Mouse (Mus musculus) thymus, adult 2 months (tissue): ENCODE data around the gene Lmx1b. TPM values are rescaled to one million over a fixed set of nuclear protein-coding genes. Genes with fewer than 3 reads are reported as not detected.

ENCODE experiments used
- DNase-seq: peaks from one replicate; pipeline ENCODE4 v3.0.0; 2021
- H3K27ac ChIP-seq: fragments of 200-500 bp; 2 replicates; pipeline ENCODE4 v1.5.1; 2012; ENCODE audit warnings: low read length, control low read depth; ENCODE audit not compliant: control insufficient read depth, insufficient read depth
- H3K27me3 ChIP-seq: fragments of 200-500 bp; 2 replicates; pipeline ENCODE4 v1.6.1; 2012; ENCODE audit warnings: mild to moderate bottlenecking, low read length, moderate library complexity, mixed read lengths; ENCODE audit not compliant: control insufficient read depth, insufficient read depth
- H3K36me3 ChIP-seq: fragments of 200-500 bp; 2 replicates; pipeline ENCODE4 v1.6.1; 2012; ENCODE audit warnings: mild to moderate bottlenecking, low read length, moderate library complexity; ENCODE audit not compliant: control insufficient read depth, insufficient read depth
- H3K4me1 ChIP-seq: fragments of 200-500 bp; replicated peaks from 2 replicates; pipeline ENCODE4 v1.6.1; 2012; ENCODE audit warnings: low read length; ENCODE audit not compliant: control insufficient read depth, insufficient read depth
- H3K4me3 ChIP-seq: fragments of 200-500 bp; 2 replicates; pipeline ENCODE4 v1.5.1; 2012; ENCODE audit warnings: mild to moderate bottlenecking, low read length, control low read depth, moderate library complexity; ENCODE audit not compliant: control insufficient read depth, insufficient read depth
- CTCF ChIP-seq: fragments of 200-500 bp; IDR thresholded peaks from 2 replicates; pipeline ENCODE4 v1.5.1; 2012; ENCODE audit warnings: mild to moderate bottlenecking, control low read depth, low read length, moderate library complexity, borderline replicate concordance; ENCODE audit not compliant: control insufficient read depth, poor library complexity, insufficient read depth; ENCODE audit errors: extremely low read depth
- POLR2A ChIP-seq: fragments of 200-500 bp; IDR thresholded peaks from 2 replicates; pipeline ENCODE4 v1.6.1; 2012; ENCODE audit warnings: mild to moderate bottlenecking, low read length, control low read depth, moderate library complexity; ENCODE audit not compliant: control insufficient read depth, poor library complexity, insufficient read depth; ENCODE audit errors: extremely low read depth
- WGBS: fragments of 180-500 bp; shearing (Covaris S2); methylation state at CpG from one replicate; pipeline ENCODE4 v1.1.7; 2018; 5-methylcytosine and 5-hydroxymethylcytosine counted together
- polyA plus RNA-seq: library from polyadenylated mRNA; depleted of rRNA; stranded (reverse); fragments of >200 nt; gene quantifications from 2 replicates; pipeline ENCODE4 v1.2.3, GENCODE M21; 2012

The Lmx1b gene
- polyA plus RNA-seq, 1 experiment, result 0.04 TPM

DNA sequence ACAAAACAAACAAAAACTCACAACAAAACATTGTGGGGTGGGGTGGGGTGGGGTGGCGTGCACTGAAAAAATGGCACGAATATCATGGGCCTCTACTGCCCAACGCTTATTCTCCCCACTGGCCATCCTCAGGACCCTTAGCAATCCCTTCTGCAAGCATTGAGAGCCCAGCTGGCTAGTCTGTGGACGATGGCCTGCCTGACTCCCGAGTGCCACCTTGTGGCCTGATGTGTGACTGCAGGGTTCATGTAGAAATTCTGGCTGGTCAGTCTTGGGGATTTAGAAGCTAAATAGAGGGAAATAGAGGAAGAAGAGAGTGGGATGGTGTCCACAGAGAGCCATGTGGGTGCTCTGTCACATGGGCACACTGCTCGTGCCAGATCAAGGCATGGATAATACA, 82.1 kb downstream of the Lmx1b start:
- Histone ChIP-seq H3K27ac (no peak overlapping the region), H3K36me3 (no peaks in the 10 kb centered on the region), H3K4me3 (no peak overlapping the region), H3K27me3 (no peaks in the 10 kb centered on the region), H3K4me1 (no peaks in the 10 kb centered on the region)
- WGBS, result 10% methylated on average over 6 of the region's 6 CpGs
- DNase-seq, result peak; percentile 52
- TF ChIP-seq CTCF, result peak; percentile 90
- no peak for TF ChIP-seq POLR2A

- H3K4me1 ChIP-seq, result no peaks in the 10 kb centered on the region
- H3K27me3 ChIP-seq, result no peaks in the 10 kb centered on the region
- no peaks in the 10 kb centered on the region for H3K36me3 ChIP-seq
- H3K27ac ChIP-seq, result no peak overlapping the region
- WGBS, result 84% methylated on average over 8 of the region's 8 CpGs
- no peak for DNase-seq
- TF ChIP-seq CTCF (no peak), POLR2A (no peak)
- H3K4me3 ChIP-seq, result no peak overlapping the region
Measured at GRCm38 (mm10) chr2:33555573-33555972, 84.7 kb downstream of the Lmx1b start.

- 52% methylated on average over 5 of the region's 5 CpGs for WGBS
- no peak overlapping the region for H3K4me3 ChIP-seq
- H3K27ac ChIP-seq, result no peak overlapping the region
- no peaks in the 10 kb centered on the region; the same call in 1 of the 2 replicates for H3K27me3 ChIP-seq
- DNase-seq, result no peak
- TF ChIP-seq POLR2A (no peak), CTCF (no peak)
- H3K4me1 ChIP-seq, result no peaks in the 10 kb centered on the region
- no peaks in the 10 kb centered on the region for H3K36me3 ChIP-seq
Measured at GRCm38 (mm10) chr2:33552672-33553071, 87.6 kb downstream of the Lmx1b start.

DNA sequence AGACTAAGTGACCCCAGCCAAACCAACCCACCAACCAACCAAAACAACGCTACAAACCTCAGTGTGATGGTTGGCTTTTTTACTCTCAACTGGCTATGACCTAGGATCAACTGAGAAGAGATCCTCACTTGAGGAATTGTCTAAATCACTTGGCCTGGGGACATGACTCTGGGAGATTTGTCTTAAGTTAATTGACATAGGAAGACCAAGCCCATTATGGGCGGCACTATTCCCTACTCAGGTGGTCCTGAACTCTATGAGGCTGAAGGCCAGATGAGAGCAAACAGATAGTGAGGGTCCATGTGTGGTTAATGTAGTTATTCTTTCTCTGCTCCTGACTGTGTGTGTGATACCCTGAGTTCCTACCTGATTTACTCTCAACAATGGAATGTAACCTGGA, 92.7 kb downstream of the Lmx1b start:
- Histone ChIP-seq H3K27ac (no peak overlapping the region), H3K27me3 (peaks cover 6% of the 10 kb centered on the region; the same call in 1 of the 2 replicates), H3K4me1 (no peaks in the 10 kb centered on the region), H3K36me3 (no peaks in the 10 kb centered on the region), H3K4me3 (no peak overlapping the region)
- WGBS, result 96% methylated on average over 2 of the region's 2 CpGs
- no peak for TF ChIP-seq POLR2A
- TF ChIP-seq CTCF, result no peak
- no peak for DNase-seq

DNA sequence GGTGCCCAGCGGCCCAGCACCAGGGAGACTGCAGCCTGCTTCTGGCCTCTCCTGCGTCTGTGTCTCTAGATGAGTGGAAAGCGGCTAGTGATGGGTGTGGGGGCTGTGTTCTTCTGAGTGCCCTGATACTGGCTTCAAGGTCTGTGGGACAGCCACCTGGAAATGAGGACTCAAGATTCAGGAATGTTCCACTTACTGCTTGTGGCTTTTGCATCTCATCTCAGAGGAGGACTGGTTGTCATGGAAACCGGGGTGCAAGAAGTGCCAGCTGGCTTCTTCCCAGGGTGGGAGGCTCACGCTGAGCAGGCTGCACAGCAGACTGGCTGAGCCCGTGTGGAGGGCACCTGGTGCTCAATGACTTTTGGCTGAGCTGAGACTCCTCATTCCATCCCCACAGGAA, 93.4 kb downstream of the Lmx1b start:
- Histone ChIP-seq H3K4me3 (no peak overlapping the region), H3K4me1 (no peaks in the 10 kb centered on the region), H3K27ac (no peak overlapping the region), H3K27me3 (peaks cover 6% of the 10 kb centered on the region; the same call in 1 of the 2 replicates), H3K36me3 (no peaks in the 10 kb centered on the region)
- 42% methylated on average over 6 of the region's 6 CpGs for WGBS
- DNase-seq, result no peak
- TF ChIP-seq CTCF (no peak), POLR2A (no peak)

DNA sequence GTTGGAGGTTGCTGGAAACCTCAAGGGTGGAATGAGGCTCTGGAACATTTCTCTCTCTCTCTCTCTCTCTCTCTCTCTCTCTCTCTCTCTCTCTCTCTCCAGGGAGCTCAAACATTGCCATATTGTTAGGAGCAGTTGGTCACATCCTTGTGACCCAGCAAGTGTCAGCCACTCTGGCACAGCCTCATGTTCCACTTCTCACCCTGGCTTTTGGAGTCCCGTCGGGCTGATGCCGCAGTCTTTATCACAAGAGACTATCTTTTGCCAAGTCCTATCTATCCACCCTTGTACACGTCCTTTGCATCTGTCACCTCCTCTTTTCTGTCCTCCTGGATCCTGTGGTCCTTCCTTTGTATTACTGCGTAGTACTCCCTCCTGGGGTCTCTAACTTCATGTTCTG, 94.3 kb downstream of the Lmx1b start:
- Histone ChIP-seq H3K27ac (no peak overlapping the region), H3K4me3 (no peak overlapping the region), H3K27me3 (peaks cover 6% of the 10 kb centered on the region; the same call in 1 of the 2 replicates), H3K36me3 (no peaks in the 10 kb centered on the region), H3K4me1 (no peaks in the 10 kb centered on the region)
- WGBS, result 87% methylated on average over 5 of the region's 5 CpGs
- DNase-seq, result no peak
- no peak for TF ChIP-seq CTCF
- no peak for TF ChIP-seq POLR2A
